Mouse (Mus musculus): ENCODE results near the gene Popdc2. TPM values are rescaled to one million over a fixed set of nuclear protein-coding genes. Genes with fewer than 3 reads are reported as not detected.

Gene Popdc2
- polyA plus RNA-seq, 1 experiment, result 6.5 TPM

GRCm38 (mm10) chr16:38389284-38389893 is 27.4 kb downstream of the Popdc2 start:
- Histone ChIP-seq H3K4me1 (ENCODE audit: control insufficient read depth, insufficient read depth, insufficient read length, low read length) (no peaks in the 10 kb centered on the region), H3K27me3 (ENCODE audit: control insufficient read depth, insufficient read depth, low read length) (no peaks in the 10 kb centered on the region), H3K36me3 (ENCODE audit: control insufficient read depth, insufficient read depth, low read length) (no peaks in the 10 kb centered on the region), H3K27ac (ENCODE audit: insufficient read depth, low read depth, low read length) (no peak overlapping the region), H3K4me3 (ENCODE audit: low read depth, low read length) (no peak overlapping the region)
- WGBS, result 81% methylated on average over 8 of the region's 8 CpGs
- TF ChIP-seq CTCF (IDR thresholded peaks at IDR 0.05; ENCODE audit: extremely low read depth, insufficient read length, insufficient replicate concordance, low read depth, low read length) (no peak), POLR2A (IDR thresholded peaks at IDR 0.05; ENCODE audit: low read depth, low read length) (no peak)

- H3K27ac ChIP-seq (ENCODE audit: insufficient read depth, low read depth, low read length), result no peak overlapping the region
- 77% methylated on average over 7 of the region's 7 CpGs for WGBS
Observed at GRCm38 (mm10) chr16:38390322-38390721, 28.3 kb downstream of the Popdc2 start.

GRCm38 (mm10) chr16:38392126-38392894 is 30.3 kb downstream of the Popdc2 start:
- WGBS, result 72% methylated on average over 23 of the region's 23 CpGs
- Histone ChIP-seq H3K4me3 (ENCODE audit: low read depth, low read length) (peak overlapping the region; percentile 30), H3K36me3 (ENCODE audit: control insufficient read depth, insufficient read depth, low read length) (no peaks in the 10 kb centered on the region), H3K27ac (ENCODE audit: insufficient read depth, low read depth, low read length) (peak overlapping the region; percentile 26; the same call in 1 of the 2 replicates), H3K27me3 (ENCODE audit: control insufficient read depth, insufficient read depth, low read length) (no peaks in the 10 kb centered on the region), H3K4me1 (ENCODE audit: control insufficient read depth, insufficient read depth, insufficient read length, low read length) (no peaks in the 10 kb centered on the region)
- TF ChIP-seq POLR2A (IDR thresholded peaks at IDR 0.05; ENCODE audit: low read depth, low read length) (no peak), CTCF (IDR thresholded peaks at IDR 0.05; ENCODE audit: extremely low read depth, insufficient read length, insufficient replicate concordance, low read depth, low read length) (no peak)

More at GRCm38 (mm10) chr16:38390322-38390721, 28.3 kb downstream of the Popdc2 start:
- TF ChIP-seq POLR2A (IDR thresholded peaks at IDR 0.05; ENCODE audit: low read depth, low read length) (no peak), CTCF (IDR thresholded peaks at IDR 0.05; ENCODE audit: extremely low read depth, insufficient read length, insufficient replicate concordance, low read depth, low read length) (no peak)
- H3K36me3 ChIP-seq (ENCODE audit: control insufficient read depth, insufficient read depth, low read length), result no peaks in the 10 kb centered on the region
- no peaks in the 10 kb centered on the region for H3K27me3 ChIP-seq (ENCODE audit: control insufficient read depth, insufficient read depth, low read length)
- H3K4me3 ChIP-seq (ENCODE audit: low read depth, low read length), result no peak overlapping the region
- no peaks in the 10 kb centered on the region for H3K4me1 ChIP-seq (ENCODE audit: control insufficient read depth, insufficient read depth, insufficient read length, low read length)

DNA sequence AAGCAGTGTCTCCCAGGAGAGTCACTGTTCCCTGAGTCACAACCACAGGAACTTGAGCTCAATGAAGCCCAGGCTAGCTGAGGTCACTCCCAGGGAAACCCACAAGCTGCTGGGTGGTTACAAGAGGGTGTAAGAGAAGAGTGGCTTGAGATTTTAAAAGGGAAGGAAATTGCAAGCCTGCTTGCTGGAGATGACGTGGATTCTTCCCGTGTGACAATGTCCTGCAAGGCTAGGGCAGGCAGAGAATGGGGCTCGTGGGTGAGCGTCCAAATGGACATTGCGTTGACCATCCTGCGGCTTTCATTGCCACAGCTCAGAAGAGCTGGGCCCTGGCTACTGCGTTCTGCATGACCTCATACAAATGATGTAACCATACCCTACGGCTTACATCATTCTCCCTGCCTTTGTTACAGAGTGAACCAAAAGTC is 32.2 kb downstream of the Popdc2 start:
- 83% methylated on average over 8 of the region's 8 CpGs for WGBS
- H3K27ac ChIP-seq (ENCODE audit: insufficient read depth, low read depth, low read length), result 0 out of 2 replicates have a peak overlapping the region, but pooled peaks have one; percentile 7
- H3K27me3 ChIP-seq (ENCODE audit: control insufficient read depth, insufficient read depth, low read length), result no peaks in the 10 kb centered on the region
- no peak for TF ChIP-seq CTCF (IDR thresholded peaks at IDR 0.05; ENCODE audit: extremely low read depth, insufficient read length, insufficient replicate concordance, low read depth, low read length)
- no peak for TF ChIP-seq POLR2A (IDR thresholded peaks at IDR 0.05; ENCODE audit: low read depth, low read length)
- H3K4me3 ChIP-seq (ENCODE audit: low read depth, low read length), result no peak overlapping the region
- H3K36me3 ChIP-seq (ENCODE audit: control insufficient read depth, insufficient read depth, low read length), result no peaks in the 10 kb centered on the region
- H3K4me1 ChIP-seq (ENCODE audit: control insufficient read depth, insufficient read depth, insufficient read length, low read length), result no peaks in the 10 kb centered on the region

DNA sequence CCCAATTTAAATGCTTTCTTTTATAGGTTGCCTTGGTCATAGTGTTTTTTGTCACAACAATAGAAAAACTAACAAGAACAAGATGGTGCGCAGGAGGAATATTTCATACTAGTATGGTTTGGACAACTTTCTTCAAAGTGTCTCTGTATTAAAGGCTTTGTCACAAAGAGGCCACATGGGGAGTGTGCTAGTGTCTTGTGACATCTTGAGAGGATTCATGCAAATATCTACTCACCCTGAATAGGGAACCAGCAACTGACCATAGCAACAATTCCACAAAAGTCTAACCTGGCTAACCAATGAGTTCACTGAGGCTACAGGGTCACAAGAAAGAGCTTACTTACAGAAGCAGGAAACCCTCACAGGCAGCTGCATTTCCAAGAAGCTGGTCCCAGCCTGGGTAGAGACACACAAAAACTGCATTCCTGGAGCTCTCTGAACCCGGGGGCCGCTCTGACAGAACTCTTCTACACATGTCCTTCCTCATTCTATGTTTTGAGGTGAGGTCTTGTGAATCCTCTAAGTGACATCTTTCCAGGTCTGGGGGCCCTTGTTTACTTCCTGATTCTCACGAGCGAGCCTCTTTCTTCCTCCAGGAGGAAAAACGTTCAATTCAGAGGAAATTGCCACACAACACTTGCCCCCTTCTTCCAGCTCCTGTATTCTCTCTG is 33.2 kb downstream of the Popdc2 start:
- Histone ChIP-seq H3K36me3 (ENCODE audit: control insufficient read depth, insufficient read depth, low read length) (no peaks in the 10 kb centered on the region), H3K27ac (ENCODE audit: insufficient read depth, low read depth, low read length) (0 out of 2 replicates have a peak overlapping the region, but pooled peaks have one; percentile 7), H3K27me3 (ENCODE audit: control insufficient read depth, insufficient read depth, low read length) (no peaks in the 10 kb centered on the region), H3K4me3 (ENCODE audit: low read depth, low read length) (no peak overlapping the region), H3K4me1 (ENCODE audit: control insufficient read depth, insufficient read depth, insufficient read length, low read length) (peaks cover 2% of the 10 kb centered on the region; the same call in 1 of the 2 replicates)
- no peak for TF ChIP-seq POLR2A (IDR thresholded peaks at IDR 0.05; ENCODE audit: low read depth, low read length)
- TF ChIP-seq CTCF (IDR thresholded peaks at IDR 0.05; ENCODE audit: extremely low read depth, insufficient read length, insufficient replicate concordance, low read depth, low read length), result no peak
- WGBS, result 65% methylated on average over 6 of the region's 6 CpGs

DNA sequence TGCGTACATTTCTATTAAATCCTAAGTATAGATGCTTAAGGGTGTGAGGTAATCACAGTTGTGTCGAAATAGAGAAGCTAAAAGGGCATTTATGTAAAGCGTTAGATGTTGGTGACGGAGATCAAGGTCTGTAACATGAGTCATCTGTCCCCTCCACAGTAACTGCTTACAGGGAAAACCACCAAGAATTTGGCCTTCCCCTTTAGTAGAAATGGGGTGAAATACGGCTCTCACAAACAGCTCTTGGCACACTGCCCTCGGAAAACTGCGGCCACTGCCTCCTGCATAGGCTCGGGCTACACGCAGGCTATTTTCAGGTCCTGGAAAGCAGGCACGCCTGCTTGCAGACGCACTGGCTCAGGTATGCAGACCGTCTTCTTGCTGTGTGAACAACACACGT is 34.1 kb downstream of the Popdc2 start:
- TF ChIP-seq CTCF (IDR thresholded peaks at IDR 0.05; ENCODE audit: extremely low read depth, insufficient read length, insufficient replicate concordance, low read depth, low read length) (no peak), POLR2A (IDR thresholded peaks at IDR 0.05; ENCODE audit: low read depth, low read length) (no peak)
- H3K36me3 ChIP-seq (ENCODE audit: control insufficient read depth, insufficient read depth, low read length), result no peaks in the 10 kb centered on the region
- no peak overlapping the region for H3K27ac ChIP-seq (ENCODE audit: insufficient read depth, low read depth, low read length)
- WGBS, result 24% methylated on average over 13 of the region's 13 CpGs
- peaks cover 2% of the 10 kb centered on the region; the same call in 1 of the 2 replicates for H3K4me1 ChIP-seq (ENCODE audit: control insufficient read depth, insufficient read depth, insufficient read length, low read length)
- H3K4me3 ChIP-seq (ENCODE audit: low read depth, low read length), result no peak overlapping the region
- no peaks in the 10 kb centered on the region for H3K27me3 ChIP-seq (ENCODE audit: control insufficient read depth, insufficient read depth, low read length)
